Mouse (Mus musculus) cerebellum, adult 2 months (tissue): ENCODE measurements around the gene Cplx3.

Experiments used
- CTCF ChIP-seq: fragments of 200-500 bp; IDR thresholded peaks from 2 replicates; pipeline ENCODE4 v1.5.1; 2011; ENCODE audit warnings: low read depth, mild to moderate bottlenecking, control low read depth, low read length, moderate library complexity, borderline replicate concordance; ENCODE audit not compliant: insufficient read depth
- POLR2A ChIP-seq: fragments of 200-500 bp; IDR thresholded peaks from 2 replicates; pipeline ENCODE4 v1.6.1; 2011; ENCODE audit warnings: low read length, control low read depth, borderline replicate concordance; ENCODE audit not compliant: insufficient read depth

GRCm38 (mm10) chr9:57627191-57627590, 21.1 kb upstream of the Cplx3 start:
- TF ChIP-seq CTCF (no peak), POLR2A (no peak)
